Mouse (Mus musculus) MEL-GATA-1-ER (cell line): Measurements from ENCODE around the gene St3gal6.

ENCODE experiments used
- DNase-seq: peaks from one replicate; pipeline ENCODE4 v3.0.0-alpha.2; 2012; ENCODE audit warnings: low read depth; ENCODE audit errors: extremely low read depth

The St3gal6 gene

GRCm38 (mm10) chr16:58444735-58445134, 79.3 kb downstream of the St3gal6 start:
- DNase-seq: no peak

DNA sequence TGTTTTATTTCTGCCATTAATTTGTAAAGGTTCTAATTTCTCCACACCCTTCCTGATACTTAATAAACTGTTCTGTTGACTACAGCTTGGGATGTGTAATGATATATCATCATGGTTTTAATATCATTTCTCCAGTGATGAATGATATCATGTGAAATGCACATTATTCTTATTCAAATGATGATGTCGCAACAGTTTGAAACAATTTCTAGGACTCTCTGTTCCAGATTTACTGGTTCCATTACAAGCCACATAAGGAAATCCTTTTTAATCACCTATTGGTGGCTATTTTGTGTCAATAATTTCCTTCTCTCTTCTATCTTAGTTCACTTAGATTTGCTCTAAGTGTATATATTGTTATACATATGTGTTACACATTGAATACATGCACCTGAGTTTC, 91.7 kb downstream of the St3gal6 start:
- DNase-seq: no peak

GRCm38 (mm10) chr16:58430246-58430645, 93.8 kb downstream of the St3gal6 start:
- DNase-seq: no peak

- DNase-seq: no peak
Measured at GRCm38 (mm10) chr16:58421696-58422354, 102.2 kb downstream of the St3gal6 start.
